In genomic region chr8:46429871-46430270, GRCm38 (mm10) we compare ENCODE assay signal across 10 mouse cellular contexts. TPM values are rescaled to one million over a fixed set of nuclear protein-coding genes. Genes with fewer than 3 reads are reported as not detected.
DNase-seq lines count a peak whose midpoint lies in the region; ATAC-seq lines count a peak whose summit lies in the region.
"Had no signal": no experiment of that assay in that cellular context is flagged by ENCODE, and none has a peak within 500 bp of the region (broad histone marks: within the 10 kb centered on the region; RNA-seq: fewer than 3 reads in every experiment).

No protein-coding gene starts in this region.

- H3K27ac ChIP-seq in kidney, embryonic 14.5 days (ENCODE audit: low read depth, low read length) = no peak overlapping the region
- no peak overlapping the region for H3K27ac ChIP-seq in liver, embryonic 12.5 days
- no peak overlapping the region for H3K27ac ChIP-seq in hindbrain, embryonic 16.5 days (ENCODE audit: low read depth, low read length)
- H3K27ac ChIP-seq: neural tube, embryonic 13.5 days had no signal

- no peak for ATAC-seq in kidney, embryonic 14.5 days (ENCODE audit: low FRiP score, low TSS enrichment)
- no peak for ATAC-seq in liver, embryonic 12.5 days
- ATAC-seq in hindbrain, embryonic 16.5 days = no peak
- ATAC-seq: lung, postnatal 0 days had no signal

- H3K36me3 ChIP-seq in kidney, embryonic 14.5 days (ENCODE audit: control insufficient read depth, insufficient read depth, low read length) = no peaks in the 10 kb centered on the region
- no peaks in the 10 kb centered on the region for H3K36me3 ChIP-seq in liver, embryonic 12.5 days
- H3K36me3 ChIP-seq in hindbrain, embryonic 16.5 days (ENCODE audit: control insufficient read depth, insufficient read depth, low read length) = no peaks in the 10 kb centered on the region
- H3K36me3 ChIP-seq: neural tube, embryonic 13.5 days had no signal

- no peak overlapping the region for H3K9ac ChIP-seq in kidney, embryonic 14.5 days (ENCODE audit: low read depth, low read length)
- no peak overlapping the region for H3K9ac ChIP-seq in liver, embryonic 12.5 days
- H3K9ac ChIP-seq in hindbrain, embryonic 16.5 days (ENCODE audit: low read depth, low read length) = no peak overlapping the region
- H3K9ac ChIP-seq: neural tube, embryonic 13.5 days had no signal

- no peaks in the 10 kb centered on the region for H3K4me1 ChIP-seq in kidney, embryonic 14.5 days (ENCODE audit: control insufficient read depth, insufficient read depth, low read length)
- no peaks in the 10 kb centered on the region; the same call in 1 of the 2 replicates for H3K4me1 ChIP-seq in liver, embryonic 12.5 days
- H3K4me1 ChIP-seq in hindbrain, embryonic 16.5 days (ENCODE audit: control insufficient read depth, insufficient read depth, low read depth, low read length) = no peaks in the 10 kb centered on the region
- H3K4me1 ChIP-seq: neural tube, embryonic 13.5 days had no signal

- WGBS in kidney, embryonic 14.5 days = 59% methylated on average over 7 of the region's 7 CpGs
- WGBS in liver, embryonic 12.5 days (ENCODE audit: insufficient replicate concordance) = 66% methylated on average over 7 of the region's 7 CpGs
- 71% methylated on average over 7 of the region's 7 CpGs for WGBS in hindbrain, embryonic 16.5 days

- peak; percentile 33 for DNase-seq in kidney, adult 18-20 months
- DNase-seq in Muller cell, postnatal 12 days (ENCODE audit: inconsistent ontology term) = peak; percentile 69
- peak; percentile 30 to 37 for DNase-seq in frontal cortex, postnatal 14 days (ENCODE audit: low spot score in 2 of 2)
- peak; percentile 36 to 61 for DNase-seq in left cerebral cortex, adult 9 months (ENCODE audit: low spot score in 2 of 2)
- DNase-seq in gastrocnemius, postnatal 36 days = no peak

- no peaks in the 10 kb centered on the region for H3K27me3 ChIP-seq in kidney, embryonic 14.5 days (ENCODE audit: control insufficient read depth, insufficient read depth, low read length)
- H3K27me3 ChIP-seq in liver, embryonic 12.5 days (replicated peaks) = no peaks in the 10 kb centered on the region
- no peaks in the 10 kb centered on the region for H3K27me3 ChIP-seq in hindbrain, embryonic 16.5 days (replicated peaks; ENCODE audit: control insufficient read depth, insufficient read depth, low read length)
- H3K27me3 ChIP-seq: neural tube, embryonic 13.5 days had no signal

- no peaks in the 10 kb centered on the region for H3K9me3 ChIP-seq in kidney, embryonic 14.5 days (ENCODE audit: control insufficient read depth, low read length)
- H3K9me3 ChIP-seq in liver, embryonic 12.5 days (replicated peaks) = no peaks in the 10 kb centered on the region
- no peaks in the 10 kb centered on the region; the same call in 1 of the 2 replicates for H3K9me3 ChIP-seq in hindbrain, embryonic 16.5 days (ENCODE audit: control insufficient read depth, low read length)
- H3K9me3 ChIP-seq: neural tube, embryonic 13.5 days had no signal

- intact Hi-C loops in gastrocnemius, postnatal 36 days (cut with DNase I) = no loop called here

- H3K4me2 ChIP-seq in kidney, embryonic 14.5 days (replicated peaks; ENCODE audit: low read depth, low read length) = no peak overlapping the region
- H3K4me2 ChIP-seq in liver, embryonic 12.5 days = no peak overlapping the region
- no peak overlapping the region for H3K4me2 ChIP-seq in hindbrain, embryonic 16.5 days (ENCODE audit: low read length)
- H3K4me2 ChIP-seq: neural tube, embryonic 13.5 days had no signal

- H3K4me3 ChIP-seq in kidney, embryonic 14.5 days (ENCODE audit: low read length) = no peak overlapping the region
- H3K4me3 ChIP-seq in liver, embryonic 12.5 days = no peak overlapping the region
- no peak overlapping the region for H3K4me3 ChIP-seq in hindbrain, embryonic 16.5 days (ENCODE audit: low read length)
- H3K4me3 ChIP-seq: neural tube, embryonic 13.5 days had no signal

RNA-seq across cellular contexts. Expression of gene Acsl1, which starts 41.0 kb away (rescaled TPM):
- 9.7 and 16.1 TPM in 2 replicates for polyA plus RNA-seq in kidney, embryonic 14.5 days (2014; fragmentation: Nextera tagmentation; extraction: Ambion mirVana)
- 100 to 1,000 TPM; 260 to 328 TPM for total RNA-seq in gastrocnemius, postnatal 36 days (2021)
- 42.5 and 44.1 TPM in 2 replicates for polyA plus RNA-seq in liver, embryonic 12.5 days (2016; fragmentation: Nextera tagmentation; extraction: Ambion mirVana)
- 19.5 and 22.1 TPM in 2 replicates for polyA plus RNA-seq in hindbrain, embryonic 16.5 days (2015; fragmentation: Nextera tagmentation; extraction: Ambion mirVana)

Comparison
In these comparisons a context has a peak if more than half of its experiments do, and no peak if none do; other contexts are left out.
1. DNase-seq: peak in kidney, adult 18-20 months (single experiment), Muller cell, postnatal 12 days (single experiment), frontal cortex, postnatal 14 days (2 of 2) and left cerebral cortex, adult 9 months (2 of 2); none in gastrocnemius, postnatal 36 days (0 of 2).